Mouse (Mus musculus): ENCODE data around the gene Lin7a.

DNA sequence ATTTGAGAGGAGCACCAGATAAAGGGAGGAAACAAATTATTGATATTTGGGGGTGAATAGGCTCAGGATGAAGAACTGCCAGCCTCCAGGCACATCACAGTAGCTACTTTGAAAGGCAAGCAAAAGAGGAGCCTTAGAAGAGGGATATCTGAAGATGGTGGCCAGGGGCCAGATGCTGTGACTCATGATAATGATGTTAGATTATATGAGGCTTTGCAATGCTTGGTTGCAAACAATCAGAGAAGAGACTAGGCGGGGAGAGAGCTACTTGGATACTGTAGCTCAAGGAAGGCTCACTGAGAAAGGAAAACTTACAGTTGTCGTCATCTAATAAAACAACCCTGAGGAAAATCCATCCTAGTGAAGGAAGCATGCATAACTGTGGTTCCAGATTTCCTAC is 5.2 kb downstream of the Lin7a start:
- TF ChIP-seq POLR2A (IDR thresholded peaks at IDR 0.05; ENCODE audit: insufficient read length, low read depth): no peak
- no peak for TF ChIP-seq TCF3 (IDR thresholded peaks at IDR 0.05; ENCODE audit: insufficient read length, low read depth)
- no peak for TF ChIP-seq POLR2AphosphoS2 (IDR thresholded peaks at IDR 0.05; ENCODE audit: insufficient read length, low read depth)
- TF ChIP-seq CEBPB (IDR thresholded peaks at IDR 0.05; ENCODE audit: insufficient read depth, poor library complexity, severe bottlenecking): peak; percentile 82; the same call in 1 of the 2 replicates
- no peak for TF ChIP-seq TCF12 (IDR thresholded peaks at IDR 0.05; ENCODE audit: insufficient read depth, poor library complexity, severe bottlenecking)
- no peak for TF ChIP-seq MAX (IDR thresholded peaks at IDR 0.05; ENCODE audit: low read depth)
- TF ChIP-seq MYOG (IDR thresholded peaks at IDR 0.05; ENCODE audit: control insufficient read depth in 1 of 3, insufficient read depth in 1 of 3, insufficient read length in 2 of 3, low read depth in 2 of 3): no peak
- no peak for TF ChIP-seq E2F4 (IDR thresholded peaks at IDR 0.05; ENCODE audit: insufficient read depth)
- TF ChIP-seq USF1 (IDR thresholded peaks at IDR 0.05; ENCODE audit: low read depth): no peak
- no peak for TF ChIP-seq MYOD1 (IDR thresholded peaks at IDR 0.05; ENCODE audit: control insufficient read depth in 1 of 3, insufficient read length in 2 of 3, low read depth in 2 of 3)
- TF ChIP-seq REST (IDR thresholded peaks at IDR 0.05; ENCODE audit: insufficient read depth, insufficient read length): no peak

All from myocyte (in vitro differentiated cells).